Mouse (Mus musculus): ENCODE data around the gene Snd1. TPM values are rescaled to one million over a fixed set of nuclear protein-coding genes. Genes with fewer than 3 reads are reported as not detected.

Snd1 gene
- polyA plus RNA-seq, 2 experiments: 104 to 120 TPM

GRCm38 (mm10) chr6:28710035-28710434 lies 235.1 kb downstream of the Snd1 start:
- H3K36me3 ChIP-seq (ENCODE audit: control insufficient read depth, insufficient read depth, low read length): peaks cover 33% of the 10 kb centered on the region
- no peak overlapping the region for H3K4me2 ChIP-seq (replicated peaks; ENCODE audit: low read depth, low read length, severe bottlenecking)
- H3K9me3 ChIP-seq (ENCODE audit: control insufficient read depth, low read length): no peaks in the 10 kb centered on the region
- TF ChIP-seq POLR2A (IDR thresholded peaks at IDR 0.05; ENCODE audit: borderline replicate concordance, extremely low read depth, insufficient read depth, insufficient read length): no peak
- H3K27me3 ChIP-seq (ENCODE audit: control insufficient read depth, insufficient read depth, low read length): no peaks in the 10 kb centered on the region
- ATAC-seq (ENCODE audit: low FRiP score, low read depth): no peak
- no peak for DNase-seq (ENCODE audit: low spot score)
- no peak overlapping the region for H3K4me3 ChIP-seq (replicated peaks; ENCODE audit: low read length)
- H3K4me1 ChIP-seq (ENCODE audit: control insufficient read depth, insufficient read depth, low read length): peaks cover 9% of the 10 kb centered on the region
- no peak overlapping the region for H3K27ac ChIP-seq (replicated peaks; ENCODE audit: low read depth, low read length)
- no peak overlapping the region for H3K9ac ChIP-seq (ENCODE audit: low read depth, low read length, severe bottlenecking)
- 44% methylated on average over 2 of the region's 2 CpGs for WGBS

- 55% methylated on average over 7 of the region's 7 CpGs for WGBS
- no peak for DNase-seq (ENCODE audit: low spot score)
- H3K4me3 ChIP-seq (replicated peaks; ENCODE audit: low read length): no peak overlapping the region
Observed at GRCm38 (mm10) chr6:28717203-28717844, 242.4 kb downstream of the Snd1 start.

GRCm38 (mm10) chr6:28717845-28718237 lies 242.9 kb downstream of the Snd1 start:
- 51% methylated on average over 4 of the region's 4 CpGs for WGBS
- DNase-seq (ENCODE audit: low spot score) (no peak), ATAC-seq (ENCODE audit: low FRiP score, low read depth) (no peak)
- no peaks in the 10 kb centered on the region for H3K27me3 ChIP-seq (ENCODE audit: control insufficient read depth, insufficient read depth, low read length)
- H3K4me3 ChIP-seq (replicated peaks; ENCODE audit: low read length): no peak overlapping the region
- H3K27ac ChIP-seq (replicated peaks; ENCODE audit: low read depth, low read length): no peak overlapping the region
- no peak overlapping the region for H3K9ac ChIP-seq (ENCODE audit: low read depth, low read length, severe bottlenecking)
- no peaks in the 10 kb centered on the region for H3K4me1 ChIP-seq (ENCODE audit: control insufficient read depth, insufficient read depth, low read length)
- TF ChIP-seq POLR2A (IDR thresholded peaks at IDR 0.05; ENCODE audit: borderline replicate concordance, extremely low read depth, insufficient read depth, insufficient read length): no peak
- no peaks in the 10 kb centered on the region for H3K9me3 ChIP-seq (ENCODE audit: control insufficient read depth, low read length)
- H3K4me2 ChIP-seq (replicated peaks; ENCODE audit: low read depth, low read length, severe bottlenecking): no peak overlapping the region
- peaks cover 2% of the 10 kb centered on the region; the same call in 1 of the 2 replicates for H3K36me3 ChIP-seq (ENCODE audit: control insufficient read depth, insufficient read depth, low read length)

More at GRCm38 (mm10) chr6:28717203-28717844, 242.4 kb downstream of the Snd1 start:
- Histone ChIP-seq H3K4me2 (replicated peaks; ENCODE audit: low read depth, low read length, severe bottlenecking) (no peak overlapping the region), H3K9me3 (ENCODE audit: control insufficient read depth, low read length) (no peaks in the 10 kb centered on the region), H3K27ac (replicated peaks; ENCODE audit: low read depth, low read length) (no peak overlapping the region), H3K4me1 (ENCODE audit: control insufficient read depth, insufficient read depth, low read length) (no peaks in the 10 kb centered on the region), H3K27me3 (ENCODE audit: control insufficient read depth, insufficient read depth, low read length) (no peaks in the 10 kb centered on the region), H3K9ac (ENCODE audit: low read depth, low read length, severe bottlenecking) (no peak overlapping the region), H3K36me3 (ENCODE audit: control insufficient read depth, insufficient read depth, low read length) (peaks cover 4% of the 10 kb centered on the region; the same call in 1 of the 2 replicates)
- no peak for ATAC-seq (ENCODE audit: low FRiP score, low read depth)
- TF ChIP-seq POLR2A (IDR thresholded peaks at IDR 0.05; ENCODE audit: borderline replicate concordance, extremely low read depth, insufficient read depth, insufficient read length): no peak

- Histone ChIP-seq H3K4me1 (ENCODE audit: control insufficient read depth, insufficient read depth, low read length) (no peaks in the 10 kb centered on the region), H3K27ac (replicated peaks; ENCODE audit: low read depth, low read length) (no peak overlapping the region), H3K9me3 (ENCODE audit: control insufficient read depth, low read length) (no peaks in the 10 kb centered on the region), H3K4me2 (replicated peaks; ENCODE audit: low read depth, low read length, severe bottlenecking) (no peak overlapping the region), H3K27me3 (ENCODE audit: control insufficient read depth, insufficient read depth, low read length) (no peaks in the 10 kb centered on the region), H3K36me3 (ENCODE audit: control insufficient read depth, insufficient read depth, low read length) (peaks cover 3% of the 10 kb centered on the region; the same call in 1 of the 2 replicates), H3K9ac (ENCODE audit: low read depth, low read length, severe bottlenecking) (no peak overlapping the region), H3K4me3 (replicated peaks; ENCODE audit: low read length) (no peak overlapping the region)
- TF ChIP-seq POLR2A (IDR thresholded peaks at IDR 0.05; ENCODE audit: borderline replicate concordance, extremely low read depth, insufficient read depth, insufficient read length): no peak
- 93% methylated on average over 9 of the region's 9 CpGs for WGBS
- no peak for DNase-seq (ENCODE audit: low spot score)
- no peak for ATAC-seq (ENCODE audit: low FRiP score, low read depth)
Observed at GRCm38 (mm10) chr6:28720391-28721171, 245.6 kb downstream of the Snd1 start.

GRCm38 (mm10) chr6:28723059-28723458 lies 248.1 kb downstream of the Snd1 start:
- Histone ChIP-seq H3K27ac (replicated peaks; ENCODE audit: low read depth, low read length) (no peak overlapping the region), H3K9ac (ENCODE audit: low read depth, low read length, severe bottlenecking) (no peak overlapping the region), H3K4me3 (replicated peaks; ENCODE audit: low read length) (no peak overlapping the region), H3K27me3 (ENCODE audit: control insufficient read depth, insufficient read depth, low read length) (no peaks in the 10 kb centered on the region), H3K36me3 (ENCODE audit: control insufficient read depth, insufficient read depth, low read length) (peaks cover 7% of the 10 kb centered on the region; the same call in 1 of the 2 replicates), H3K4me1 (ENCODE audit: control insufficient read depth, insufficient read depth, low read length) (no peaks in the 10 kb centered on the region), H3K4me2 (replicated peaks; ENCODE audit: low read depth, low read length, severe bottlenecking) (no peak overlapping the region), H3K9me3 (ENCODE audit: control insufficient read depth, low read length) (no peaks in the 10 kb centered on the region)
- DNase-seq (ENCODE audit: low spot score) (no peak), ATAC-seq (ENCODE audit: low FRiP score, low read depth) (no peak)
- no peak for TF ChIP-seq POLR2A (IDR thresholded peaks at IDR 0.05; ENCODE audit: borderline replicate concordance, extremely low read depth, insufficient read depth, insufficient read length)
- 33% methylated on average over 2 of the region's 2 CpGs for whole genome bisulfite sequencing
